Mouse (Mus musculus) layer of hippocampus, adult 8-10 months (tissue): Measurements from ENCODE around the gene Rorc. TPM values are rescaled to one million over a fixed set of nuclear protein-coding genes. Genes with fewer than 3 reads are reported as not detected.

Source experiments
- DNase-seq, 2 experiments: peaks; one replicate each; pipeline ENCODE4 v3.0.0; 2022; ENCODE audit warnings: low spot score in 2 of 2
- total RNA-seq, 4 experiments: library from RNA; stranded (reverse); gene quantifications; 2 replicates each; pipeline ENCODE4 v1.2.4; 2022

The Rorc gene
- total RNA-seq, 4 experiments from 2014 or later, result 1.2 to 2.8 (median 2.1) TPM

DNA sequence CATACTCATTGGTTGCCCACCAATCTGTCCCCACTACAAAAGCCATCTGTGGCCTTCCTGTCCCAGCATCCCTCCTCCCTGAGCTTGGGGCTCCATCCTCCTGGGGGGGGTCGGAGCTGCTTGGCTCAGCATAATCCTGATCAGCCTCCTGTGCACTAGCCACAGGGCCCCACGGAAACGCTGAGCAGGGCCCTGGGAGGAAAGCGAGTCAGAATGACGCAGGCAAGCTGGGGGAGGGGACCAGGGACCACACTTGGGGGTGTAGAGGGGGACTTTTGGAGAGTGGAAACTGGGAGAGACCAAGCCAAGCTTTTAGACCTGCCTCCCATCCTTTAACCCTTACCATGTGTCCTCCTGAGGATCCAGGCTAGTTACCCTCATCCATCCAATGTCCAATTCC is 3.3 kb downstream of the Rorc start:
- no peak for DNase-seq

DNA sequence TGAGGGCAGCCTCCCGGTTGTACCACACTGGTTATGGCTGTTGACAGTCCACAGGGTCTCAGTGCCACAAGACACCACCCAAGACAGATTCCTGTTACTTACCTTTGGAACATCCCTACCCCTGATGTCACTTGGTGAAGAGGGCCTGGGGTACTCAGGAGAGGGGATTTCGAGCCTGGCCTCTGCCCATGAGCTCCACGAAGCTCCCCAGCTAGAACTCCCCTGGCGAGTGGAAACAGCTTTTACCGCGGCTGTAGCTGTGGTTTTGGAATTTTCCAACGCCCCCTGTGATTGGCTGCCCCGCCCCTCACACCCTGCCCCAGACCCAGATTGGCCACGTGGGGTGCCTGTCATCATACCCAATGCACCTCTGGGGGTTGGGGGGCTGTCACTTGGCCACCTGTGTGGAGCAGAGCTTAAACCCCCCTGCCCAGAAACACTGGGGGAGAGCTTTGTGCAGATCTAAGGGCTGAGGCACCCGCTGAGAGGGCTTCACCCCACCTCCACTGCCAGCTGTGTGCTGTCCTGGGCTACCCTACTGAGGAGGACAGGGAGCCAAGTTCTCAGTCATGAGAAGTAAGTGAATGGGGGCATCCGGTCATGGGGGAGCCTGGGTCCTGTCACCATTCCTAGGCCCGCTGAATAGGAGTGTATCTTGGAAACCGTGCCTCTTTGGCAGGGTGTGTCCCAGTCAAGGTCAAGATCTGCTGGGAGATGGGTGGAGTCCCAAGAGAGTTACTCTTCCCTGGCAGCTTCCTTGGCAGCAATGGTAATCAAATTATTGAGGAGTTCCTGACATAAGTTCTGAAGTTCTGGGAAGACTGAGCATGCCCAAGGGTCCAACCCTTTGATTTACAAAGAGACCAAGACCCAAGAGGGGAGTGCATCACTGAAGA is 4.7 kb downstream of the Rorc start:
- no peak for DNase-seq

DNA sequence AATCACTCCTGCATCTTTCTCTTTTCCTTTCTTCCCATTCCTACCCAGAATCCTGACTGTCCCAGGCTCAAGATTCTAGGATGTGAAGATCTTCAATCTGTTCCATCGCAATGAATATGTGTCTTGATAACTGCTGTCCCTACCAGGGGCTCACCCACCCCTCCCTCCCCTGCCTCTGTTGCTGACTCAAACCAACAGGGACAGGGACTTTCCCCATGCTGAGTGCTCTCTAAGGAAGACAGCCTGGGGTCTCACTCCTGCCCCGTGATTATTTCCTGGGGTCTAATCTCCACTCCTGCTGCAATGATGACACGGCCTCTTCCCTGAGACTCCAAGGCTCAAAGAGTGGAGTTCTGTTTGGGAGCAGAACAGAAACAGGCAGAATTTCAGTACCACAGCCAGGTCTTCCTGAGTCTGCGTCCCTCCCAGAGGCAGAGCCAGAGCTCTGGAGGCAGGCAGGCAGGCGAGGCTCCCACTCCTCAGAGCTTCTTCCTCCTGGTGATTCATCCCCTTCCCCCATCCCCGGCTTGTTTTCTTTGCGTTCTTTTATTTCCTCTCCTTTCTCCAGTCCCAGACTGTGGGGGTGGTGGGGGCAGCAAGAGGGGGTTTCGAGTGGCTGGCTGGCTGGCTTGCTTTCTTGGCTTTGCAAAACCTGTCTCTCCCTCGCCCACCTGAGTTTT is 7.4 kb downstream of the Rorc start:
- DNase-seq, result no peak

DNA sequence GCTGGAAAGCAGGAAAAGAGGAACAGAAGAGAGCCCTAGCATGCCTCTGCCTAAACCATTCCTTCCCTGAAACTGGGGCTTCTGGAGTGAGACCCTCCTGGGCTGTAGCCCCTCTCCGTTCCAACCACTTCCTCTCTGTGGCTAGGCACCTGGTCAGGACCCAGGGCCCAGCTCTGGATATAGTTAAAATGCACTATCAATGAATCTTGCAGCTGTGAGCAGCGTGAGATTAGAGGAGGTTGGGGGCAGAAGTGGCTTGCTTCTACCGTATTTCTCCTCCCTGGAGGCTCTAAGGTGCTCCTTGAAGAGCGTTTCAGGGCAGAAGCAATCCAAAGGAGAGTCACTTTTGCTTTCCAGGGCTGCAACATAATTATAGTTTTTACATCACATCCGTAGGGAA is 9.7 kb downstream of the Rorc start:
- DNase-seq, result no peak

DNA sequence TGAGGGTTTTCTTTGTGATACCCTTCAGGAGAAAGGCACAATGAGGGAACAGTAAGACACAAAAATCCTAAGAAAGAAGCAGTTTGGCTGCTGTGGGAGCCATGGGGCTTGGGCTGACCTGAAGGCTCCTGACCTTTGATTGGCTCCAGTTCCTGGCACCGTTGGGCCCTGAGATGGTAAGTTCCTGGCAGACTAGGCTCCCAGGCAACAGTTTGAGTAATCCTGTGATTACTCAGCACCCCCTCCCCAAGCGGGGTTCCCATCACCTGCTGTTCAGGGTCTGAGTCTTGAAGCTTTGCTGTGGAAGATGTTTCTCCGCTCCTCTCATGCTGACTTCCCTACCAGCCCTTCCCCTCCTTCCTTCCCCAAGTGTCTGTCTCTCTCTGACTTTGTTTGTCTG is 10.9 kb downstream of the Rorc start:
- no peak for DNase-seq

DNA sequence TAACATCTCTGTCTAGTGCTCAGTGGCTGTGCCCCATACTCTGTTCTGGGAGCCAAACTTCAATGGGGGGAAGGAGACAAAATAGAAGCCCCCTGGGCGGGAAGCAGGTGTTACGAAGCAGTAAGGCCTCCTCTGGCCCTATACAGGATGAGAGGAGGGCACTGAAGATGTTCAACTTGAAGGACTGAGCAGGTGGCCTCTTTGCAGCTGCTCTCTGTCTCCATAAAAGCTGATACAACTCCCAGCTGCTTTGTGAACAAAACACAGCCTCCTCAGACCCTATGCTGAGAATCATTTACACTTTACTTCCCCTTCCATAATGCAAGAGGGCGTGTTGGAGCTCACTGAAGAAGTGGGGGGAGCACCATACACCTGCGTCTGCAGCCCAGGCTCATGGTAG is 14.1 kb downstream of the Rorc start:
- DNase-seq, result no peak

DNA sequence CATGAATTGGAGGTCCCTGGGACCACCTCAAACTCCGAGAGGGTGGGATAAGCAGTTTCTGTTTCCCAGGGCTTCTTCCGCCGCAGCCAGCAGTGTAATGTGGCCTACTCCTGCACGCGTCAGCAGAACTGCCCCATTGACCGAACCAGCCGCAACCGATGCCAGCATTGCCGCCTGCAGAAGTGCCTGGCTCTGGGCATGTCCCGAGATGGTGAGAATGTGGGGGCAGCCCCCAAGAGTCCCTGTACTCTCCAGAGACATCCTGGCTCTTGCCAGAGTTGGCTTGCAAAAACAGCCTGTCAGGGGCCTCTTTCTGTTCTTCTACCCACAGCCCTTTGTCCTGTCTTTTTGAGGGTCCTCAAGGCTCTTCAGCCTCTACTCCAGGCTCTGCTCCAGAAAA is 14.8 kb downstream of the Rorc start:
- no peak for DNase-seq

DNA sequence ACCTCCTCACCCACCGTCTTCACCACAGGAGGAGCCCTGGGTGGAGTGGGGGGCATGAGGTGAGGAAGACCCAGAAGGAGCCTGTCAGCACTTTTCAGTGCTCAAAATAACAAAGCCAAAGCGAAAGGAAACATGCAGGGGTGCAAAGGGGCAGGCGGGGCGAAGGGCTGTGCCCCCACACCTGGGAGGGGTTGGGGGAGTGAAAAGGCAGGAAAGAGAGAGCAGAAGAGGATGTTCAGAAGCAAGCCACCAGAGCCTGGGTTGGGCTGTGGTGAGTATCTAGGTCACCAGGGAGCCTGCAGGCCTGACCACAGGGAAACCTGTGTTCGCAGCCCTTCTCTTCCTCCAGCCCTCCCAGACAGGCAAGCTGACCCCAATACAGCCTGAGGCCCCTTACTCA is 15.5 kb downstream of the Rorc start:
- no peak for DNase-seq

DNA sequence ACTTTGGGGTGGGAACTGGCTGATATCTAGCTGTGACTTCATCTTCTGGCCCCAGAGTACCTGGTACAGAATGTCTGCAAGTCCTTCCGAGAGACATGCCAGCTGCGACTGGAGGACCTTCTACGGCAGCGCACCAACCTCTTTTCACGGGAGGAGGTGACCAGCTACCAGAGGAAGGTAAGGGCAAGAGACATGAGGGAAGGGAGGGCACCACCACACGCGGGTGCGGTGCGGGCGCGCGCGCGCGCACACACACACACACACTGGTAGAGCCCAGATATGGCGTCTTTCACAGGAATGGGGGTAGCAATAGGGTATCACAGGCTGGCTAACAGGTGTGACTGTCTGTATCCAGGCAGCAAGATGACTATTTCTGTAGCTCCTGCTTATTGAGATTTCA is 16.8 kb downstream of the Rorc start:
- DNase-seq, result no peak

DNA sequence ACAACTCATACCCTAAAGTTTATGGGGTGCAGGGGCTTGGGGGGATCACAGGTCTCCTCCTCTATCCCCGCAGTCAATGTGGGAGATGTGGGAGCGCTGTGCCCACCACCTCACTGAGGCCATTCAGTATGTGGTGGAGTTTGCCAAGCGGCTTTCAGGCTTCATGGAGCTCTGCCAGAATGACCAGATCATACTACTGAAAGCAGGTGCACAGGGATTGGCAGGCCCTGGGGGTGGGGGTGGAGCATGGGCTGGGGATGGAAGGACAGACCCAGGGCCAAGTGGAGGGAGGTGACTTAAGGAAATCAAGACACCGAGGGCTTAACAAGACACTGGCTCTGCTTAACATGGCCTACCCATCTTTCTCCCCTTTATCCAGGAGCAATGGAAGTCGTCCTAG is 18.4 kb downstream of the Rorc start:
- DNase-seq, result no peak

DNA sequence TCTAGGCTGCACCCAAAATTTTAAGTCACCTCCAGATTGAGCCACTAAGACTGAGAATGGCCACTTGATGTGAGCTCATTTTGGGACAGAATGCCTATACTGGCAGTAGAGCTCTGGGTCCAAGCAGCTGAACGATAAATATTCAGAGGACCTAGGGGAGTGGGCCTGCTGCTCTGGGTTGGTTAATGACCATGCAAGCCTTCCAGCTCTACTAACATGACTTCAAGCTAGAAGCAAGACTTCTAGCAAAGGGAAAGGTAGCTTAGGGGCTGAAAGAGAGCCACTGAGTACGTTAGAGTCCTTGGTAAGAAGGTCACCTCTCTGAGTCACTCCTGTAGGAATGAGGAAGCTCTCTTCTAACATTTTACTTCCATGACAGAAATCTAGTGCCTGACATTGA is 19.5 kb downstream of the Rorc start:
- DNase-seq, result no peak

DNA sequence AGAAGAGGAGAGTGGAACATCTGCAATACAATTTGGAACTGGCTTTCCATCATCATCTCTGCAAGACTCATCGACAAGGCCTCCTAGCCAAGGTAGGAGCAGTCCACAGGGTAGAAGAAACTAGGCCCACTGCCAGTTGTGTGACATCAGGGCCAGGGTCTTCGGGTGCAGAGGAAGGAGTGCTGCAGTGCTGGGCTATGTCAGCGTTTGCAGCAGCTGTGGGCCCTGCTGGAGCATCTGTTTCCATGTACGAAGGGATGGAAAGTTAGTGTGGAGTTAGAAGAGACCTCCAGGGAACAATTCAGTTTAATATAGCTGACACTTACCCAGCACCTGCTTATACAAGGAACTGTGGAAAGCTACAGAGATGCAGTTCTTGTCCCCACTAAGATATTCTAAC is 20.5 kb downstream of the Rorc start:
- no peak for DNase-seq

DNA sequence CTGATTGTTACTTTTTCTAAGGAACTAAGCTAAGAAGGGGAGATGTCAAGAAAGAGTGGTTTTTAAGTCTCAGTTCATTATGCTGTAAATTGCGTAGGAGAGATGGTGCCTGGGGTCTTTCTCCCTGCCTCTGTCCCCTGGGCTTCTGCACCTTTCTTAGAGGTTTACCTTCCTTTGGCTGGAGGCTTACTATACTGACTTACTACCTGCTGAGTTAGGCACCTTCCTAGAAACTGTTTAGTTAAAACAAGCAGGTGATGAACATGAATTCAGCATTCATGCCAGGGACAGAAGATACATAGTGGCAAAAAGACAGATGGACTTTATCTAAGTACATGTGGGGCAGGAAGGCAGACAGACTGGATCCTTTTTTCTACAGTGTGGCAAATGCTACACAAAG is 23.7 kb downstream of the Rorc start:
- DNase-seq, result no peak

DNA sequence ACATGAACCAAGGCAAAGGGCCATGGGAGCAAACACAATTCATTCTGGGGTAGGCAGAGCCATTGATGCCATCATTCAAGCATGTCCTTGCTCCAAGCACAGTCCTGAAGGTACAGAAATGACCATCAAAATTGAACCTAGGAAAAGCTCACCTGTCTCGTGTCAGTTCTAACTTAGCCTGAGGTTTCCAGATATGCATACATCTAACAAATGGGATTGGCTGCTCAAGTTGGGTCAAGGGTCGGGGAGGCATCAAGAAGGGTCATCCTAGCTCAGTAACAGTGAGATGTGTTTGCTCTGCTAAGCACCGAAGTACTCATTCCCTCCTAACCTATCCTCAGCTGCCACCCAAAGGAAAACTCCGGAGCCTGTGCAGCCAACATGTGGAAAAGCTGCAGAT is 24.3 kb downstream of the Rorc start:
- no peak for DNase-seq

DNA sequence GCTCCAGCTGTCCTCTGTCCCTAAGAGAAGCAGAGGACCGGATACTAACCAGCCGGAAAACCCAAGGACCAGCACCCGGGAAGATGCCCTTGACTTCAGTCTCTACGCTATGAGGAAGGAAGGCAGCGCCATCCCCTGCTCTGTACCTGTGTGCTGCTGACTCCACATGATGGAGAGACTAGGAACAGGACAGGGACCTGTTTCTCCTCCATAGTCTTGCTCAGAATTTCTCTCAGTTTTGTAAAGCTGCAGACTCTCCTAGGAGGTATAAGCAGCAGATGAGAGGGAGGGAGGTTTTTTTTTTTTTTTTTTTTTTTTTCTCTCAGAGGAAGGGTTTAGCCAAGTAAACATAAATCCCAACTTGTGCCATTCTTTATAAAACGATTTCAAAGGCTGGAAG is 25.6 kb downstream of the Rorc start, which contains the start of gene Lingo4:
Gene Lingo4, plus strand, starts transcription at position 301 of the 400 bp plus-strand sequence.
- no peak for DNase-seq

DNA sequence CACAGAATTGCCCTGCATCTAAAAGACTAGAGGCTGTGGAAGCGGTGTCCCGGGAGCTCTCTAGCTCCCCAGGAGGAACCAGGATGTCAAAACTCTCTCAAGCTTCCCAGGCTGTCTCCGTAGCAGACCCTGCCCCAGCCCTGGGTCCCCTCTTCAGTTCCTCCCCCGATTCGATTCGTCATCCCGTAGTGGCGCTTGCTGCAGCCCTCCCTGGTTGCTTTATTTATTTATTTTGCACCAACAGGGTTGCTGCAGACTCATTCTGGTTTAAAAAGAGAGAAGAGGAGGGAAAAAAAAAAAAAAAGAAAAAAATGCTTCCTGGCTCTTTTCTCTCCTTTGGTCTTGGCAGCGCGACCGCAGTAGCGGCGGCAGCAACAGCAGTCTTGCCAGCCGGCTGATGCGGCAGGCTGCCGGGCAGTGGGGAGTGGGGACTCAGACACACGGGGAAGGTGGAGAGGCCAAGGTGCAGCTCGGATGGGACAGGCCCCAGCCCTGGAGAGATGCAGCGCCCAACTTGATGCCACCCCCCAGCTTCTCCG is 26.4 kb downstream of the Rorc start:
- DNase-seq, result no peak

DNA sequence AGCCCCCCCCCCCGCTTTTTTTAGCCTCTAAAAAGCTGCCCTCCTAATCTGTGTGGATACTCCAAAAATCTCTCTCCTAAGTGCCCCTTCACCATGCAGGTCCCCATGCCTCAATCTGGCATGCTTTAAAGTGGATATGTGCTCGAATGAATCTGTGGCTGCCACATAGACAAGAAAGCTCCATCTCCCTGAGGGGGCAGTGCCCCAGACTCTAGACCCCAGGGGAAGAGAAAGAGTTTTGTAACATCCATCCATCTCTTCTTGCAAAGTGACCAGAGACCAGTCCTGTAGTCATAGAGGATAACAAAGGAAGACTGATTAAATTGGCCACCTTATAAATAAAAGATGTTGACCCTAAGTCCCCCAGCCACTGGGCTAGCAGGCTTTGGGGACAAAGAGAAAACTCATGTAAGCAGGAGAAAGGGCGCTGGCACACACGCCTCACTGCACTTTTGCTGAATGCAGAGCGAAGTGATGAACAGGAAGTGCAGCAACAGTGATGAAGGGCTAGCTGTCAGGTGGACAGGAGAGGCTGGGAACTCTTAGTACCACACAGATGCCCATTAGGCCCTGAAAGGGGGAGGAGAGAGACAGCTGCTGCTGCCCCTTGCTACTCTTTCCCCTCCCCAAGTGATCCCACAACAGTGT is 27.2 kb downstream of the Rorc start:
- DNase-seq, result no peak

DNA sequence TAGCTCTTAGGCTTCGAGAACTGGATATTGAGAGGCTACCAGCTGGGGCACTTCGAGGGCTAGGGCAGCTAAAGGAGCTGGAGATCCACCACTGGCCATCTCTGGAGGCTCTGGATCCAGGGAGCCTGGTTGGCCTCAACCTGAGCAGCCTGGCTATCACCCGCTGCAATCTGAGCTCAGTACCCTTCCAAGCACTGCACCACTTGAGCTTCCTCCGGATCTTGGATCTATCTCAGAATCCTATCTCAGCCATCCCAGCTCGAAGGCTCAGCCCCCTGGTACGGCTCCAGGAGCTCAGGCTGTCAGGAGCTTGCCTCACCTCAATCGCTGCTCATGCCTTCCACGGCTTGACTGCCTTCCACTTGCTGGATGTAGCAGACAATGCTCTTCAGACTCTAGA is 29.9 kb downstream of the Rorc start:
- DNase-seq, result no peak

DNA sequence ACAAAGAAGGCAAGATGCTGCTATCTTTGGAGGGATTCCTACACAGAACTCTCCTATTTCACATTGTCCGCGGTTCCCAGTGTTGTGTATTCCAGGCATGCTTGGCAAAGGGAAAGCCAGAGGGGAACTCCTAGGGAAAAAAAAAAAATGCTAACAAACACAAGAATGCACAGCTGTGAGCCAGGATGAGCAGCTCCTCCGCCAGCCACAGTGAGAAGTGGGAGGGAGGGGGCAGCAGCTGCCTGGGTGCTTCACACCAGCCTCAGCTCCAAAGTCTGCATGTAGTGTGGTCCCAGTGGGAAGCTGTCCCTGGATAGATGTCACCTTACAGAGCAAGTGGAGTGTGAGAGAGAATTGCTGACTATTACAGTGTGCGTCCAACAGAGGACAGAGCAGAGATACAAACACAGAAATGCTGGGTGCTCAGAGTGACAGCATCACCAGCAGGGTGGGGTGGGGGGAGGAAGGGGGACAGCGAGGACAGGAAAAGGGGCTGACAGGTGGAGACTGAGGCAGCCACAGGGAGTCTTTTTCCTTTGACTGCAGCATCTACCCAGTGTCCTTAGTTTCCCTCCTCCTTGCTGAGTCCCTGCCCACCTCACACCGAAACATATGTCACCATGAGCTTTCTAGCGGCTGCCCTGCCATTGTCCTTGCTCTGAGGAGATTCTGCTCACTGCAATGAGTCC is 31.9 kb downstream of the Rorc start:
- DNase-seq, result no peak

DNA sequence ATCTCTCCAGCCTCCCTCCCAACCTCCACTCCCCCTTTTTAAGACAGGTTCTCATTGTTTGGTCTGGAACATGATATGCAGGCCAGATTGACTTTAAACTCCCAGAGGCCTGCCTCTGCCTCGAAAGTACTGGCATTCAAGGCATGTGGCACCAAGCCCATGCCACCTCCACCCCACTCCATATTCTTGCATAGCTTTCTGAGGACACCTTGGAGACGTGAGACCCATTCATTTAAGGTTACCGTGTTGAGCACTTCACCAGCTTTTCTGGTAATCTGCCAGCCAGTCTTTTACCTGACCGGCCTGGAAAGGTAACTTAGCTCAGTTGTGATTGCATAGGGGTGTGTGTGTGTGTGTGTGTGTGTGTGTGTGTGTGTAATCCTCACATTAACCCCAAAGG is 33.0 kb downstream of the Rorc start:
- no peak for DNase-seq

DNA sequence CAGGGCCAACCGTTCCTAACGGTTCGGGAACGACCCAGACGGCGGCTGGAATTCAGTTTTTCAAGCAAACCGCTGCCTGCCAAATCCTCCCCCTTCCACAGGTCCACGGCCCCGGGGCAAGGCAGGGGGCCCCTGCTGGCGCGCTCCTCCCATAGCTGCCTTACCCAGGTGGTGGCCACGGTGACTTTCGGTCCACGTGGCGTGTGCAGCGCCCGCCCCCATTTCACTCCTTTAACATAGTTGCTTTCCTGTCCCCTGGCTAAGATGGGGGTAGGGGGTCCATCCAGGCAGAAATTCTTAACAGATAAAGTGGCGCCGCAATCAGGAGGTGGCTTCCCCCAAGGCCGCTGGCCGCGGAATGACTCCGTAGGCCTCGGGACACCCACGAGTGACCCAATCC is 39.9 kb downstream of the Rorc start:
- no peak for DNase-seq
